Comparison of ENCODE assay signal across 14 mouse cellular contexts in genomic region chr5:66209532-66210176, GRCm38 (mm10). TPM values are rescaled to one million over a fixed set of nuclear protein-coding genes. Genes with fewer than 3 reads are reported as not detected.
A peak's percentile ranks its signal among the peaks of the same experiment; 100 is the strongest.
DNase-seq lines count a peak whose midpoint lies in the region; ATAC-seq and TF ChIP-seq lines count a peak whose summit lies in the region.
"Had no signal": no experiment of that assay in that cellular context is flagged by ENCODE, and none has a peak within 500 bp of the region (broad histone marks: within the 10 kb centered on the region; RNA-seq: fewer than 3 reads in every experiment).

No protein-coding gene starts in this region.

- peak; percentile 23; the same call in 1 of the 2 replicates for TF ChIP-seq CTCF in liver, postnatal 0 days (IDR thresholded peaks at IDR 0.05; ENCODE audit: low read depth)

- WGBS in liver, postnatal 0 days (ENCODE audit: insufficient replicate concordance) = 72% methylated on average over 5 of the region's 5 CpGs
- WGBS in liver, embryonic 12.5 days (ENCODE audit: insufficient replicate concordance) = 72% methylated on average over 5 of the region's 5 CpGs

- no peak for TF ChIP-seq POLR2A in myocyte (IDR thresholded peaks at IDR 0.05; ENCODE audit: insufficient read length, low read depth)

- no peak overlapping the region for H3K9ac ChIP-seq in liver, postnatal 0 days (replicated peaks)
- H3K9ac ChIP-seq in liver, embryonic 12.5 days = no peak overlapping the region

- H3K9me3 ChIP-seq in liver, postnatal 0 days (ENCODE audit: low read length) = no peaks in the 10 kb centered on the region
- no peaks in the 10 kb centered on the region for H3K9me3 ChIP-seq in liver, embryonic 12.5 days (replicated peaks)

- H3K36me3 ChIP-seq in liver, postnatal 0 days (replicated peaks; ENCODE audit: insufficient read depth, low read length) = no peaks in the 10 kb centered on the region
- no peaks in the 10 kb centered on the region for H3K36me3 ChIP-seq in liver, embryonic 12.5 days
- H3K36me3 ChIP-seq in myocyte (ENCODE audit: control insufficient read depth, insufficient read depth) = no peaks in the 10 kb centered on the region

- peak; percentile 38 for DNase-seq in embryo, embryonic 10 days (ENCODE audit: low spot score)
- no peak for DNase-seq in embryo, embryonic 9.5 days (ENCODE audit: extremely low spot score)
- DNase-seq in liver, postnatal 0 days = no peak
- peak; percentile 67 for DNase-seq in WW6 (ENCODE audit: low read depth, low spot score)
- no peak for DNase-seq in frontal cortex, postnatal 14 days (ENCODE audit: low spot score in 2 of 2)
- DNase-seq in left cerebral cortex, adult 8-10 months (ENCODE audit: low spot score in 2 of 2) = no peak
- DNase-seq: cerebellum, postnatal 36 days; heart, postnatal 10 days; kidney, postnatal 36 days; left cerebral cortex, postnatal 4 days had no signal

- H3K27me3 ChIP-seq in liver, postnatal 0 days (ENCODE audit: insufficient read depth, low read length) = no peaks in the 10 kb centered on the region
- H3K27me3 ChIP-seq in liver, embryonic 12.5 days (replicated peaks) = no peaks in the 10 kb centered on the region
- H3K27me3 ChIP-seq in myocyte (ENCODE audit: control insufficient read depth, insufficient read depth, insufficient read length) = no peaks in the 10 kb centered on the region

- no peak overlapping the region for H3K4me2 ChIP-seq in liver, postnatal 0 days (ENCODE audit: low read depth, low read length)
- H3K4me2 ChIP-seq in liver, embryonic 12.5 days = no peak overlapping the region
- H3K4me2 ChIP-seq in myocyte (ENCODE audit: low read depth) = no peak overlapping the region

- no peak overlapping the region for H3ac ChIP-seq in myocyte (ENCODE audit: control insufficient read depth, insufficient read length)

- H3K27ac ChIP-seq in liver, postnatal 0 days (ENCODE audit: low read depth) = no peak overlapping the region
- no peak overlapping the region for H3K27ac ChIP-seq in liver, embryonic 12.5 days

- H3K4me1 ChIP-seq in liver, postnatal 0 days (ENCODE audit: insufficient read depth) = peaks cover 5% of the 10 kb centered on the region; the same call in 1 of the 2 replicates
- H3K4me1 ChIP-seq in liver, embryonic 12.5 days = no peaks in the 10 kb centered on the region; the same call in 1 of the 2 replicates
- H3K4me1 ChIP-seq: megakaryocyte, embryonic 14.5 days had no signal

- H3K79me2 ChIP-seq in myocyte (ENCODE audit: control insufficient read depth, insufficient read depth) = no peaks in the 10 kb centered on the region

- H3K4me3 ChIP-seq in liver, postnatal 0 days (ENCODE audit: low read depth, low read length) = no peak overlapping the region
- no peak overlapping the region for H3K4me3 ChIP-seq in liver, embryonic 12.5 days
- no peak overlapping the region for H3K4me3 ChIP-seq in myocyte
- H3K4me3 ChIP-seq: megakaryocyte, embryonic 14.5 days had no signal

- no peak for TF ChIP-seq EP300 in liver, postnatal 0 days (IDR thresholded peaks at IDR 0.05; ENCODE audit: low read depth)

- ATAC-seq in liver, postnatal 0 days = no peak
- ATAC-seq in liver, embryonic 12.5 days = no peak

TF ChIP-seq in myocyte, 11 proteins besides CTCF, POLR2A, EP300 and RAD21:
- TF ChIP-seq USF1 (IDR thresholded peaks at IDR 0.05; ENCODE audit: low read depth) = peak; percentile 88
- no peak for TF ChIP-seq TCF12 (IDR thresholded peaks at IDR 0.05; ENCODE audit: insufficient read depth, poor library complexity, severe bottlenecking)
TF ChIP-seq in myocyte: peak in this region for 1.

RNA-seq across cellular contexts. Expression of gene Rbm47, which starts 36.7 kb away (rescaled TPM):
- polyA plus RNA-seq in liver, postnatal 0 days (2015; fragmentation: Nextera tagmentation; extraction: Ambion mirVana) = 20.5 and 22.8 TPM in 2 replicates
- polyA plus RNA-seq in liver, embryonic 12.5 days (2016; fragmentation: Nextera tagmentation; extraction: Ambion mirVana) = 9.0 and 9.4 TPM in 2 replicates
- polyA plus RNA-seq in myocyte (2012; fragmentation: generic; extraction: Trizol) = 0.10 TPM
- total RNA-seq in left cerebral cortex, adult 8-10 months (2022) = 1 to 10 TPM in 3 of 4 experiments, under 1 TPM in 1; 0.70 to 3.3 (median 1.9) TPM

RNA-seq across cellular contexts. Expression of gene Nsun7, which starts 50.0 kb away (rescaled TPM):
- polyA plus RNA-seq in liver, postnatal 0 days (2015; fragmentation: Nextera tagmentation; extraction: Ambion mirVana) = 0.06 and 0.07 TPM in 2 replicates
- 0.05 TPM in 1 of 2 replicates, not detected in the other for polyA plus RNA-seq in liver, embryonic 12.5 days (2016; fragmentation: Nextera tagmentation; extraction: Ambion mirVana)
- polyA plus RNA-seq in myocyte (2012; fragmentation: generic; extraction: Trizol) = not detected
- total RNA-seq in left cerebral cortex, adult 8-10 months (2022) = 1 to 10 TPM; 4.2 to 5.1 (median 4.7) TPM
- total RNA-seq: gastrocnemius, adult 8-10 months had no signal

Comparison
In these comparisons a context has a peak if more than half of its experiments do, and no peak if none do; other contexts are left out.
1. DNase-seq: peak in embryo, embryonic 10 days (single experiment) and WW6 (single experiment); none in embryo, embryonic 9.5 days (single experiment), liver, postnatal 0 days (single experiment), frontal cortex, postnatal 14 days (0 of 2) and left cerebral cortex, adult 8-10 months (0 of 2).